Mouse (Mus musculus): ENCODE data around the gene Rdh16f2.
"Not testable (repeated sequence)": the region's sequence is repeated elsewhere in the genome, so short reads cannot be mapped to it uniquely, and the experiment has no call there.

The Rdh16f2 gene

GRCm38 (mm10) chr10:127891481-127891880, 25.2 kb downstream of the Rdh16f2 start:
- DNase-seq (ENCODE audit: low spot score in 2 of 2): no peak

GRCm38 (mm10) chr10:127893163-127894022, 27.1 kb downstream of the Rdh16f2 start:
- not testable (repeated sequence) for DNase-seq (ENCODE audit: low spot score in 2 of 2)

- DNase-seq (ENCODE audit: low spot score in 2 of 2): no peak
Observed at GRCm38 (mm10) chr10:127896705-127897104, 30.4 kb downstream of the Rdh16f2 start.

DNA sequence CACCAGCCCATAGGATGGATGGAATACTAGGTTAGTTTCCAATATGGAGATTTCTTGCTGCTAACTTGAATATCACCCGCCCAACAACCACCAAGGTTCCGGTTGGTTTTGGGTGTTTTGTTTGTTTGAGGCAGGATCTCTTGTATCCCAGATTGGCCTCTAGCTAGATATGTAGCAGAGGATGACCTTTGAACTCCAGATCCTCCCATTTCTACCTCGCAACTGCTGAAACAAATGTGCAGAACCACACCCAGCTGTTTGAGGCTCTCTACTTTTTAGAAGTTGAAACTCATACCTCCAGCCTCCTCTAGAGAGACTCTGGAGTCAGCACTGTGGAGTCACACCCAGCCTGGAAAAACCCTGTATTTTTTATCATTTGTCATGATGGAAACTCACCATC, 31.2 kb downstream of the Rdh16f2 start:
- DNase-seq (ENCODE audit: low spot score in 2 of 2): no peak

- no peak for DNase-seq (ENCODE audit: low spot score in 2 of 2)
Observed at GRCm38 (mm10) chr10:127898218-127898617, 31.9 kb downstream of the Rdh16f2 start, which contains the start of gene Sdr9c7. Sdr9c7 (plus strand) TSS chr10:127898518.

DNA sequence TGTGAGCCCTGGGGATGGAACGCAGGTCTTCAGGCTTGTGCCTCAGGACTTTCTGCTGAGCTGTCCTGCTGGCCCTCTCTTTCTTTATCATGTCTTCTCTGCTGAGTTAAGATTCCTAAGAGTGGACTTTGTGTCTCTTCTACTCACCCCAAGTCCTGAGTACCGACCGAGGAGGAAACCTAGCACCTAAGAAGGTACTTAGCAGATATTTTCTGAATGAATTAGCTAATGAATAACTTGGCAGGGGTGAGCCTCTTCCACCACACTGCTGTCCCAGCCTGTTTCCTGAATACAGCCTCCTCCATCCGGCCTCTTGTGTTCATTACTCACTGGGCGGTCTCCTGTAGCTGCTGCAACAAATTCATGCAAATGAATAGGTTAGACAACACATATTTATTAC, 33.5 kb downstream of the Rdh16f2 start:
- DNase-seq (ENCODE audit: low spot score in 2 of 2): no peak

- DNase-seq (ENCODE audit: low spot score in 2 of 2): no peak
Observed at GRCm38 (mm10) chr10:127901751-127902150, 35.5 kb downstream of the Rdh16f2 start.

GRCm38 (mm10) chr10:127903116-127903515, 36.8 kb downstream of the Rdh16f2 start:
- no peak for DNase-seq (ENCODE audit: low spot score in 2 of 2)

DNA sequence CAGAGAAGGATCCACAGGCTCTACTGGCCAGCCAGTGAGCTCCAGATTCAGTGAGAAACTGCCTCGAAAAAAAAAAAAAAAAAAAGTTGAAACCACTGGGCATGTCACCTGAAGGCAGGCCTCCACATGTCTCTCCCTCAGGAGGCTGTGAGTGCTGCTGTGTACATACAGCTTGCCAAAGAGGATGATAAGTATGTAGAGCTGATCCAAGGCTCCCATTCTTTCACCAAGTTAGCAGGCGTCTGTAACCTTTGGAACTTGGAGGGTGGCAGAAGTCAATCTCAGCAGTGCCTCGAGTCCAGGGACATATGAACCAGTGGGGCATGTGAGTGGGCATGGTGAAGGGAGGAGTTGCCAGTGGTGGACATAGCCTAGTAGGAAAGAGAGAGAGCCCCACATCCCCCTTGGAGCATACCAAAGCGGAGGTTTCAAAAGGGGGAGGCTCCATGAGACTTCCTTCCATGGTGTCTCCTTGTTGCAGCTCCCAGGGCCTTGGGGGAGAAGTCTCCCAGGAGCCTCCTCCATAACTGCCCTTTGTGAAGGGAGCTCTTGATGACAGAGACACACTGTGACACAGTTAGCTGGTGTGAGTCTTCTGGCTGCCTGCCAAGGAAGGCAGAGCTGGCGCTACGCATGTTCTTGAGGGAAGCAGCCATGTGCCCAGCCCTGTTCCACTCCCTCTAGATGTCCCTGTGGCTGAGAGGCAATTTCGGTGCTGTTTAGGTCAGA, 38.6 kb downstream of the Rdh16f2 start:
- no peak for DNase-seq (ENCODE audit: low spot score in 2 of 2)

DNA sequence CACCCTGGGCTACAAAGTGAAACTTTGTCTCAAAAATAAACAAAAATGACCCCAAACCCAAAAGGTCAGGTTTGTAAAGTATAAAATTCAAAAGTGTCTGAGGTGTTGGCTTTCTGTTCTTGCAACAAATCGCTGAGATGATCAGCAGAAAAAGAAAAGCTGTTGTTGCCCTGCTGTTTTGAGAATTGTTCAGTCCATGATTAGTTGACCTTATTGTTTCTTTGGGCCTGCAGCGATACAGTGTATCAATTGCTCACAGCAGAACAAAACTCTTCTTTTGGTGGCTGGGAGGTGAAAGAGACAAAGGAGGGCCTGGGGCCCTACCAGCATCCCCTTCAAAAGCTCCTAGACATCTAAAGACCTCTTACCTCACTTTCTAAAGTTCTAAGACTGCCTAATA, 39.9 kb downstream of the Rdh16f2 start:
- DNase-seq (ENCODE audit: low spot score in 2 of 2): no peak

DNA sequence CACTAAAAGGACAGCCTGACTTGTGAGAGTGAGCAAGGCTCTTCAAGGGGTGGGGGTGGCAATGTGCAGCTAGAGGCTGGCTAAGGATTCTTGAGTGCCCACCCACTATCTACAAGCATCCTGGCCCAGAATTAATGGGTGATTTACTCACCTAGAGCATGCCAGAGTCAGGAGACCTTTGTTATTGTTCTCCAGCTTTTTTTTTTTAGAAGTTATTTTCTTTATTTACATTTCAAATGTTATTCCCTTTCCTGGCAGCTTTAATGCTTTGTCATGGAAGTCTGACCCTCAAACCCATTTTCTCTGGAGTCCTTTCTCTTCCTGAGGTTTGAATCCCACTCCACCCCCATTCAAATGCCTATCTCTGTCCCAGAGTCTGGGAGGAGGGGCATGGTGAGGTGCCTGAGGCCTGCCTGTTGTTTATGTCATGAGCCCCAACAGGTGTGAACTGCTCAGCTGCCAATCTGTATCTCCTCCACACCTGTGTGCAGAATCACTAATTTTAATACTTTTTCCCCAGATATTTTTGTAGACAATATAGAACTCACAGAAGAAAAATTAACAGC, 41.2 kb downstream of the Rdh16f2 start:
- DNase-seq (ENCODE audit: low spot score in 2 of 2): no peak

GRCm38 (mm10) chr10:127915578-127915977, 49.3 kb downstream of the Rdh16f2 start:
- DNase-seq (ENCODE audit: low spot score in 2 of 2): no peak

DNA sequence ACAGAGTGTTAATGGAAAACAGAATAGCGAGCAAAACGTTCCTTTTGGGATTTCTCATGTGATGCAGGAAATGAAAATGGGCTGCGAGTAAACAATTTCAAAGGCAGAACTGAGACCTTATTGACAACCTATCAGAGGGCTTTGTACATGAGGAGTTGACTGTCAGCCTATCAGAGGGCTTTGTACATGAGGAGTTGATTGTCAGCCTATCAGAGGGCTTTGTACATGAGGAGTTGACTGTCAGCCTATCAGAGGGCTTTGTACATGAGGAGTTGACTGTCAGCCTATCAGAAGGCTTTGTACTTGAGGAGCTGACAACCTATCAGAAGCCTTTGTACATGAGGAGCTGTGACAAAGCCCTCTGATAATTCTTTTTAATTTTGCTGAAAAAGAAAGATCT, 50.9 kb downstream of the Rdh16f2 start:
- not testable (repeated sequence) for DNase-seq (ENCODE audit: low spot score in 2 of 2)

GRCm38 (mm10) chr10:127917651-127918050, 51.4 kb downstream of the Rdh16f2 start:
- DNase-seq (ENCODE audit: low spot score in 2 of 2): no peak

GRCm38 (mm10) chr10:127922241-127922640, 56.0 kb downstream of the Rdh16f2 start:
- no peak for DNase-seq (ENCODE audit: low spot score in 2 of 2)

DNA sequence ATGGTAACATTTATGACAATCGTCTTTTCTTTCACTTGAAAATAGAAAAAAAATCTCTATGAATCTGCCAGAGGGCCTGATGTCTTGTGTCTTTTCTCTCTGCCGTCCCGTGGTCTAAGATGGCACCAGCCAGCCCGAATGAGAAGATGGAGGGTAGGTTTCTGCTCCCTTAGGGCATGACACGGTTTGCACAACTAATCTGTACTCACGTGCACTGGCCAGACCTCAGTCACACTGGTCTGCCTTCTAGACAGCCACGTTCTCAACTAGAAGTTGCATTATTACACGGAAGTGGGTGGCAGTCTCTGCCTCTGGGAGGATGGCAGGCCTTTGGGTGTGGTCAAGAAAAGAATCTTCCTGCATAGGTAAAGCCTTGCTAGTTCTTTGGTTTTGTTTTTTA, 56.8 kb downstream of the Rdh16f2 start:
- DNase-seq (ENCODE audit: low spot score in 2 of 2): no peak

DNA sequence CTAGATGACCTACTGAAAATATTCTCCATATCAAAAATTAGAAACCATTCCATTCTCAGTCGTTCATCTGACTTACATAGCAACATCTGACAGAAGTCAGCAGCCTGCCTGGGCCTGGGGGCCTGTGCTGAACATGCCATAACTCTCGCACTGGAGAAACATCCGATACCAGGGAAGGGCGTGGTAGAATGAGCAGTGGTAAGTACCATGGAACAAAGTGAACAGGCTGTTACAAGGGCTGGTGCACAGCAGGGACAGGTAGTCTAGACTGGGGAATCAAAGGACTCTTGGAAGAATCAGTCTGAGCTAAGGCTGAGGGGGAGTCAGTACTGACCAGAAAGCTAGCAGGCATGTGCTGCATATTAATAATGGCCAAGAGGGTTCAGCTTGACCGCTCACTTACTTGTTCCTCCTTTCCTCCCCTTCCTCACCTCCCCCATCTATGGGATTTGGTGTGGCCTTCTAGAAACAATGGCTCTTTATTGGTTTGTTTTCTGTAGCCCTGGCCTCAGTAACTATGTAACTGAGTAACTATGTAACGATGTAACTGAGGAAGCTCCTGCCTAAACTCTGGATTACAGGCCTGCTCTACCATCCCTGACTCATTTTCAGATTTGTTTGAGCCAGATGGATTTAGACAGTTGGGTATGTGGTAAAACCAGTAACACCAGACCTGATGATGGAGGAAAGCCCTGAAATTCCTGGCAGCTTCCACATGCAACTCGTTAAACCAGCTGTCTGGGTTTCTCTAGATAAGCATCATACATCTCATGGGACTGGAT, 58.5 kb downstream of the Rdh16f2 start:
- DNase-seq (ENCODE audit: low spot score in 2 of 2): no peak
